Mouse (Mus musculus) liver, embryonic 16.5 days (tissue): Measurements from ENCODE around the gene Ebi3. TPM values are rescaled to one million over a fixed set of nuclear protein-coding genes. Genes with fewer than 3 reads are reported as not detected.
A peak's percentile ranks its signal among the peaks of the same experiment; 100 is the strongest.
"Not testable (repeated sequence)": the region's sequence is repeated elsewhere in the genome, so short reads cannot be mapped to it uniquely, and the experiment has no call there.

Experiments
- ATAC-seq: fragments of 200-750 bp; cut with Nextera tagmentation; 2 replicates; pipeline ENCODE4 v1.8.0; 2017; ENCODE audit warnings: low read depth, mild to moderate bottlenecking, moderate number of reproducible peaks, moderate library complexity
- H3K27ac ChIP-seq: fragments of 300-500 bp; sonication (generic); 2 replicates; pipeline ENCODE4 v1.5.1; 2014; ENCODE audit warnings: mild to moderate bottlenecking, low read length
- H3K27me3 ChIP-seq: fragments of 300-500 bp; sonication (generic); 2 replicates; pipeline ENCODE4 v1.6.1; 2014; ENCODE audit warnings: low read depth, low read length, mixed read lengths; ENCODE audit not compliant: control insufficient read depth, insufficient read depth
- H3K36me3 ChIP-seq: fragments of 300-500 bp; sonication (generic); 2 replicates; pipeline ENCODE4 v1.6.1; 2014; ENCODE audit warnings: mild to moderate bottlenecking; ENCODE audit not compliant: control insufficient read depth, insufficient read depth
- H3K4me1 ChIP-seq: fragments of 300-500 bp; sonication (generic); 2 replicates; pipeline ENCODE4 v1.6.1; 2014; ENCODE audit warnings: low read depth, low read length, mixed read lengths; ENCODE audit not compliant: control insufficient read depth
- H3K4me2 ChIP-seq: fragments of 300-500 bp; sonication (generic); 2 replicates; pipeline ENCODE4 v1.6.1; 2014; ENCODE audit warnings: low read depth, low read length, mixed read lengths
- H3K4me3 ChIP-seq: fragments of 300-500 bp; sonication (generic); 2 replicates; pipeline ENCODE4 v1.5.1; 2014; ENCODE audit warnings: low read depth, mild to moderate bottlenecking, low read length
- H3K9ac ChIP-seq: fragments of 300-500 bp; sonication (generic); 2 replicates; pipeline ENCODE4 v1.6.1; 2014; ENCODE audit warnings: low read depth, low read length
- H3K9me3 ChIP-seq: fragments of 300-500 bp; sonication (generic); replicated peaks from 2 replicates; pipeline ENCODE4 v1.6.1; 2016; ENCODE audit warnings: low read length; ENCODE audit not compliant: control insufficient read depth
- WGBS: fragments of 180-500 bp; shearing (Covaris S2); extraction: QIAGEN DNeasy Blood & Tissue Kit; methylation state at CpG from one replicate; pipeline ENCODE4 v1.1.7; 2014; ENCODE audit not compliant: insufficient replicate concordance; 5-methylcytosine and 5-hydroxymethylcytosine counted together
- polyA plus RNA-seq: library from polyadenylated mRNA; unstranded; fragments of >200 nt; fragmentation: Nextera tagmentation; extraction: Ambion mirVana; gene quantifications from 2 replicates; pipeline ENCODE4 v1.2.1, GENCODE M21; 2015

Ebi3 gene
- polyA plus RNA-seq, 1 experiment from 2014 or later: 9.8 TPM

DNA sequence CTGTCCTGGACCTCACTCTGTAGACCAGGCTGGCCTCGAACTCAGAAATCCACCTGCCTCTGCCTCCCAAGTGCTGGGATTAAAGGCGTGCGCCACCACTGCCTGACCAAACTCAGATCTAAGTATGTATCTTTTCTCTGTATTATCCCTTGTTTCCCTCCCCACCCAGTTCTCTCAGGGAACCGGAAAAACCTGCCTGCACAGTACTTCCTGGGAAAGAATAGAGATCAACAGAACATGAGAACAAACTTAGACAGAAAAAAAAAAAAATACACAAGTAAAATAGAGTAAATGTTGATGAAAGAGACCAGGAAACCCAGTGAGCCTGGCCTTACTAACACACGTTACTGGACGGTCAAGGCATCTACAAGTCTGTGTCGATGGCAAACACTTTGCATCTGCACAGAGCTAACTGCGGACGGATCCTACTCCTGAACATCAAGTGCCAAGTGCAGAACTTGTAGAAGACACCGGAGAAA lies 8.0 kb upstream of the Ebi3 start:
- H3K36me3 ChIP-seq, H3K4me1 ChIP-seq, H3K27me3 ChIP-seq, ATAC-seq, H3K9me3 ChIP-seq: not testable (repeated sequence)
- WGBS: 32% methylated on average over 10 of the region's 10 CpGs
- peak overlapping the region; percentile 82 for H3K4me2 ChIP-seq
- peak overlapping the region; percentile 66 for H3K4me3 ChIP-seq
- peak overlapping the region; percentile 89 for H3K27ac ChIP-seq
- H3K9ac ChIP-seq: peak overlapping the region; percentile 13; the same call in 1 of the 2 replicates

DNA sequence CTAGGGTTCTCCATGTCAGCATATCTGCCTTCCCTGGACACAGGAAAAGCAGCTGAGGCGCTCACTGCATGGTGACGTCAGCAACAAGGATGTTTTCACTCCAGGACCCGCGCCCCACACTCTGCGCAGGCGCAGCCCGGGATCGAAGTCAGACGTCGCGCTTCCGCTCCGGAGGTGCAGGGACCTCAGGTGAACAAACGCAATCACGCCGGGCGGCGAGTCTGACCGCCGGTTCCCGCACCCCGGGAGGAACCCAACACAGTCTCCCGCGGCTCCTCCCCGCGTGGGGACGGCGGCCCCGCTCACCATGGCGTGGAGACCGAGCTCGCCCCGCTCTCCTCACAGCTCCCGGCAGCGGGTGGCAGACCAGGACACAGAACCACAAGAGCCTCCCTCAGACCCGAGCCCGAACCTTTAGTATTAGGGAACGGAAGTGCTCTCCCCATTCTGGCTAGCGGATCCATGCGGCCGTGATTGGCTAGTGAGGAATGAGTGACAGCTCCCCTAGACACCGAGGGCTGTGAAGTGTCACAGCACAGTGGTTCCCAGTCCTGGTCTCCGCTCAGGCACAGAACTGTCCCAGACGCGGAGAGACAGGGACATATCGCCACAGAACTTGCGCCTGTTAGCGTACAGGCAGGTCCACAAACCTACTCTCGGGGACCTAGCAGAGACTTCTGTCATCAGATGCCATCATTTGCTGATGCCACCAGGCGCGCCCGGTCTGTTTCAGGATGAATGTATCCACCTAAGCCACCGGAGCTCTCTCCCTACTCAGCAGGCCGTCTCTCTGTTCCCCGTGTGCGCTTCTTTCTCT lies 7.4 kb upstream of the Ebi3 start:
- peak; percentile 97 for ATAC-seq
- WGBS: under 1% methylated on average over 56 of the region's 56 CpGs
- H3K27ac ChIP-seq: peak overlapping the region; percentile 89

DNA sequence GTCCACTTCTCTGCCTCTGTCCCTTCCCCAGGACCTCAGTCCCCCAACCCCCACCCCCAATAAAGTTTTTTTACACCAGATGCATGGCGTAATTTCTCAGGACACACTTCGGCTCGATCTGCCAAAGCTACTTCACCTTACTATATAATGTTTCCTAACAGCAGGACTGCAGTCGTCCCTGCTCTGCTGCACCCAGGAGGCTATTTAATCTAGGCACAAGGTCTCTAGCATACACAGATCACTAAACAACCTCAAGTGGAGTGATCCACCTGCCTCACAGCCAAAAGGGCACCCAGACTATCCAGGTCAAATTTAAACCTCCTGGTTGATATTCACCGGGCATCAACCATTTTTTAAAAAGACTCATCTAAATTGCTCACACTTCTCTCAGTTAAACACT lies 6.7 kb upstream of the Ebi3 start:
- no peaks in the 10 kb centered on the region for H3K36me3 ChIP-seq
- H3K4me2 ChIP-seq: peak overlapping the region; percentile 82
- H3K4me3 ChIP-seq: peak overlapping the region; percentile 66
- H3K9me3 ChIP-seq: no peaks in the 10 kb centered on the region
- peak overlapping the region; percentile 89 for H3K27ac ChIP-seq
- no peaks in the 10 kb centered on the region for H3K27me3 ChIP-seq
- peaks cover 5% of the 10 kb centered on the region for H3K4me1 ChIP-seq
- ATAC-seq: no peak
- peak overlapping the region; percentile 63 for H3K9ac ChIP-seq
- 35% methylated on average over 5 of the region's 5 CpGs for WGBS

More for the DNA sequence above, 7.4 kb upstream of the Ebi3 start:
- Histone ChIP-seq H3K4me2 (peak overlapping the region; percentile 82), H3K9ac (peak overlapping the region; percentile 63), H3K4me3 (peak overlapping the region; percentile 66)
- not testable (repeated sequence) for H3K9me3 ChIP-seq, H3K27me3 ChIP-seq, H3K4me1 ChIP-seq, H3K36me3 ChIP-seq

DNA sequence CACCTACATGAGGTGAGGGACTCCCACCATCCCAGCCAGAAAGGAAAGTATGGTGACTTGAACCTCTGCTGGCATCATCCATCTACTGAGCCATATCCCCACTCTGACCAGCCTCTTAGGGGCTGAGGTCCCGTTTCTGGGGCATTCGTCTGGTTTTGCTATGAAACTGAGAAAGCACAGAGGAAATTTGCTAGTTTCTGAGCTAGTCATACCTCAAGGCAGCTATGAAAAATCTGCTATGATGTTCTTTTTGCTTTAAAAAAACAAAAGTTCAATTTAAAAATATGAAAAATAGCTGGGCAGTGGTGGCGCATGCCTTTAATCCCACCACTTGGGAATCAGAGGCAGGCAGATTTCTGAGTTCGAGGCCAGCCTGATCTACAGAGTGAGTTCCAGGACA lies 3.8 kb upstream of the Ebi3 start:
- WGBS: 73% methylated on average over 4 of the region's 4 CpGs
- ATAC-seq: no peak
- Histone ChIP-seq H3K9ac (no peak overlapping the region), H3K27ac (no peak overlapping the region), H3K4me1 (peaks cover 5% of the 10 kb centered on the region), H3K4me2 (no peak overlapping the region), H3K36me3 (no peaks in the 10 kb centered on the region), H3K9me3 (no peaks in the 10 kb centered on the region), H3K27me3 (no peaks in the 10 kb centered on the region), H3K4me3 (no peak overlapping the region)

DNA sequence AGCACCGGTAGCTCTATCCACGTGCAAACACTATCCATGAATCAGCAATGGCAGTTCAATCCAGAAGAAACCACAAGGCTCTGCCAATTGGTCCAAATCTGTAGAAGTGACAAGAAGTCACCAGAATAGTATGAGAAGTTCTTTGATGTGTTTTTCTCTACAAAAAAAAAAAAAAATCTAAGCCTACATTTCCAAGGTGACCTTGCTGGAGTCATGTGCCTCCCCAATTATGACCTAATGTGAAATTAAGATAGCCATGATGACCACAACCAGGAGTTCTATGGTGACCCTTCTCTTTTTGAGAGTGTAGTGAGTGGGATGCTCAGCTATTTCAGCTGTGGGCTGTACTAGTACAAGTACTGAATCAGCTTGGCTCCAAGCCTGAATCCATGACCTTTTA lies 3.0 kb upstream of the Ebi3 start, which contains the start of gene Zfp119b:
Gene Zfp119b, minus strand, starts transcription at position 101 of the 400 bp plus-strand sequence.
- Histone ChIP-seq H3K9ac (no peak within 1 kb of the TSS), H3K4me2 (no peak within 1 kb of the TSS), H3K9me3 (no peaks in the 10 kb centered on the region), H3K4me3 (no peak within 1 kb of the TSS), H3K27ac (no peak within 1 kb of the TSS), H3K27me3 (no peaks in the 10 kb centered on the region), H3K4me1 (peaks cover 3% of the 10 kb centered on the region), H3K36me3 (no peaks in the 10 kb centered on the region)
- 72% methylated on average over 2 of the region's 2 CpGs for WGBS
- no peak for ATAC-seq

DNA sequence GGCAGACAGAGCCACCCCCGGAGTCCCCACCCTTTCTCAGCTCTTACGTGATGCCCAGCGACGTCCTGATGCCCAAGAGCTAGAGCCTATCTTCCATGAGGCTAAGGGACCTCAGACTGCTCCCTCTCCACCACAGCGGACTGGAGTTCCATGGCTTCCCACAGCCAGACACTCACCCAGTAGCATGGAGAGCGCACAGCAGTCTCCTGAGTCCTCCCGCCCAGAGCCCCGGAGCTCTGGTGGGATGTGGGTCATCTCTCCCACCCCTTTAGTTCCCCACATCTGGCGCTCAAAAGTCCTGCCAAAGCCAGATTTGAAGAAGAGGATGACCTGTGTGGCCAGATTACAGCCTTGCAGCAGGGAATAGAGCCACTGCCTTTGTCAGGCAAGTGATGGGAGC lies 1.8 kb upstream of the Ebi3 start:
- H3K27me3 ChIP-seq: no peaks in the 10 kb centered on the region
- no peak for ATAC-seq
- no peak overlapping the region for H3K4me3 ChIP-seq
- no peaks in the 10 kb centered on the region for H3K36me3 ChIP-seq
- WGBS: 70% methylated on average over 9 of the region's 9 CpGs
- no peak overlapping the region for H3K9ac ChIP-seq
- peaks cover 2% of the 10 kb centered on the region for H3K4me1 ChIP-seq
- no peak overlapping the region for H3K27ac ChIP-seq
- H3K4me2 ChIP-seq: no peak overlapping the region
- H3K9me3 ChIP-seq: no peaks in the 10 kb centered on the region

DNA sequence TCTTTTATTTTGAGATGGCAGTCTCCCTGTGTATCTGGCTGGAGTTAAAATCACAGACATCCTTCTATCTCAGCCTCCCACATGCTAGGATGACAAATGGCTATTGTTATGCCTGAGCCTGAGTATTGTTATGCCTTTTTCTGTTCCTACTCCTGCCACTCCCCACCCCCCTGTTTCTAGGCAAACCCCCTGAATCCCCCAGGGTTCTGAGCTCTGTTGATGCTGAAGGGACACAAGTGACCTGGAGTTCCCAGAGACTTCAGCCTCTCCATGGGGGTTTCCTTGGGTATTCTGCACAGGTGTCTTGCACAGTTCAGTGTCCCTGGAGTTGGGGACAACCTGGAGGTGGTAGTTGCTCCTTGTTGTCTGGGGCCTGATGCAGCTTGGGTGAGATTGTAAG lies 399 bp upstream of the Ebi3 start:
- Histone ChIP-seq H3K4me1 (peaks cover 12% of the 10 kb centered on the region), H3K9ac (no peak overlapping the region), H3K36me3 (no peaks in the 10 kb centered on the region), H3K27me3 (no peaks in the 10 kb centered on the region), H3K4me2 (peak overlapping the region; percentile 16; the same call in 1 of the 2 replicates), H3K9me3 (no peaks in the 10 kb centered on the region), H3K27ac (peak overlapping the region; percentile 57; the same call in 1 of the 2 replicates), H3K4me3 (no peak overlapping the region)
- ATAC-seq: no peak

DNA sequence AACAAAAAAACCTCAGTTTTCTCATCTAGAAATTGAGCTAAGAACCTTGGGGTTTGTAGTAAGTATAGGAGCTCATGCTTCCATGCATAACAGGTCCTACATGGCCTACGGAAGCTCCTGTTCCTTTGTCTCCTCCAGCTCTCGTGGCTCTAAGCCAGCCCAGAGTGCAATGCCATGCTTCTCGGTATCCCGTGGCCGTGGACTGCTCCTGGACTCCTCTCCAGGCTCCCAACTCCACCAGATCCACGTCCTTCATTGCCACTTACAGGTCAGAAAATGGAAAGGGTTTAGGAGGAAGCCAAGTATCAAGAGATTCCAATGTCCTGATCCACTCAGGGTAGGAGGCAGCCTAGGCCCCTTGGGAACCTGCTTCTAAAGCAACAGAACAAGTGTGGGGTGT lies 1.3 kb downstream of the Ebi3 start:
- ATAC-seq: no peak
- peaks cover 19% of the 10 kb centered on the region for H3K4me1 ChIP-seq
- H3K36me3 ChIP-seq: no peaks in the 10 kb centered on the region
- no peaks in the 10 kb centered on the region for H3K9me3 ChIP-seq
- H3K27me3 ChIP-seq: no peaks in the 10 kb centered on the region
- no peak overlapping the region for H3K4me3 ChIP-seq
- H3K9ac ChIP-seq: no peak overlapping the region
- no peak overlapping the region for H3K4me2 ChIP-seq
- H3K27ac ChIP-seq: no peak overlapping the region
- 59% methylated on average over 6 of the region's 6 CpGs for WGBS

DNA sequence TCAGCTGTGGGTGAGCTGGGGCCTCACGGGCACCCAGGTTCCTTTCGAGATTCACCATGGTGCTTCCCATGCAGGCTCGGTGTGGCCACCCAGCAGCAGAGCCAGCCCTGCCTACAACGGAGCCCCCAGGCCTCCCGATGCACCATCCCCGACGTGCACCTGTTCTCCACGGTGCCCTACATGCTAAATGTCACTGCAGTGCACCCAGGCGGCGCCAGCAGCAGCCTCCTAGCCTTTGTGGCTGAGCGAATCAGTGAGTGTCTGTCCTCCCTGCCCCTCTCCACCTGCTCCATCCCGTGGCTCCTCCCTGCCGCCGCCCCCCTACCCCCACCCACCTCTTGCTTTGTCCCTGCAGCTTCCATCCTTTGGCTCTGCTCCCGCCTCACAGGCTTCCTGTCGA lies 1.8 kb downstream of the Ebi3 start:
- H3K4me2 ChIP-seq: no peak overlapping the region
- 42% methylated on average over 16 of the region's 16 CpGs for WGBS

More for the DNA sequence above, 1.8 kb downstream of the Ebi3 start:
- ATAC-seq: no peak
- no peak overlapping the region for H3K27ac ChIP-seq
- H3K9me3 ChIP-seq: no peaks in the 10 kb centered on the region
- H3K4me3 ChIP-seq: no peak overlapping the region
- H3K27me3 ChIP-seq: no peaks in the 10 kb centered on the region
- no peaks in the 10 kb centered on the region for H3K36me3 ChIP-seq
- H3K4me1 ChIP-seq: peaks cover 19% of the 10 kb centered on the region
- no peak overlapping the region for H3K9ac ChIP-seq
